Mouse (Mus musculus) retina, postnatal 7 days (tissue): Measurements from ENCODE around the gene Slc28a1.

Source experiments
- DNase-seq: peaks from one replicate; pipeline ENCODE4 v3.0.0-alpha.2; 2012; ENCODE audit warnings: low read depth, low spot score

Gene Slc28a1

GRCm38 (mm10) chr7:81114555-81114954 lies at the start of gene Slc28a1:
Slc28a1 (plus strand) TSS chr7:81114799.
- no peak for DNase-seq

- no peak for DNase-seq
Measured at GRCm38 (mm10) chr7:81066714-81067113, 47.9 kb upstream of the Slc28a1 start.

- DNase-seq: no peak
Measured at GRCm38 (mm10) chr7:81072463-81072862, 42.1 kb upstream of the Slc28a1 start.

GRCm38 (mm10) chr7:81073273-81073672 lies 41.3 kb upstream of the Slc28a1 start:
- no peak for DNase-seq

- no peak for DNase-seq
Measured at GRCm38 (mm10) chr7:81074546-81074945, 40.1 kb upstream of the Slc28a1 start.

GRCm38 (mm10) chr7:81075299-81075698 lies 39.3 kb upstream of the Slc28a1 start:
- DNase-seq: no peak

GRCm38 (mm10) chr7:81075732-81076131 lies 38.9 kb upstream of the Slc28a1 start:
- DNase-seq: no peak

- no peak for DNase-seq
Measured at GRCm38 (mm10) chr7:81077009-81077408, 37.6 kb upstream of the Slc28a1 start.

GRCm38 (mm10) chr7:81078740-81079139 lies 35.9 kb upstream of the Slc28a1 start:
- DNase-seq: no peak

GRCm38 (mm10) chr7:81093420-81093965 lies 21.1 kb upstream of the Slc28a1 start:
- DNase-seq: no peak

GRCm38 (mm10) chr7:81094104-81094757 lies 20.4 kb upstream of the Slc28a1 start:
- DNase-seq: no peak

- DNase-seq: no peak
Measured at GRCm38 (mm10) chr7:81100341-81100740, 14.3 kb upstream of the Slc28a1 start.

- no peak for DNase-seq
Measured at GRCm38 (mm10) chr7:81102854-81103253, 11.7 kb upstream of the Slc28a1 start.

- DNase-seq: no peak
Measured at GRCm38 (mm10) chr7:81105525-81105924, 9.1 kb upstream of the Slc28a1 start.

- DNase-seq: no peak
Measured at GRCm38 (mm10) chr7:81108226-81108625, 6.4 kb upstream of the Slc28a1 start.

- DNase-seq: no peak
Measured at GRCm38 (mm10) chr7:81109717-81110651, 4.6 kb upstream of the Slc28a1 start.

- no peak for DNase-seq
Measured at GRCm38 (mm10) chr7:81110791-81111190, 3.8 kb upstream of the Slc28a1 start.

- no peak for DNase-seq
Measured at GRCm38 (mm10) chr7:81111729-81112128, 2.9 kb upstream of the Slc28a1 start.

GRCm38 (mm10) chr7:81112686-81113360 lies 1.8 kb upstream of the Slc28a1 start:
- DNase-seq: no peak

GRCm38 (mm10) chr7:81121099-81121498 lies 6.5 kb downstream of the Slc28a1 start:
- no peak for DNase-seq

- DNase-seq: no peak
Measured at GRCm38 (mm10) chr7:81122808-81123207, 8.2 kb downstream of the Slc28a1 start.

GRCm38 (mm10) chr7:81123553-81123952 lies 9.0 kb downstream of the Slc28a1 start:
- no peak for DNase-seq
